Mouse (Mus musculus) myocyte (in vitro differentiated cells): ENCODE results near the gene Pcp4. TPM values are rescaled to one million over a fixed set of nuclear protein-coding genes. Genes with fewer than 3 reads are reported as not detected.

Source experiments
- H3K27me3 ChIP-seq: one replicate; pipeline ENCODE4 v1.6.1; 2011; ENCODE audit not compliant: control insufficient read depth, insufficient read depth, insufficient read length
- H3K36me3 ChIP-seq: one replicate; pipeline ENCODE4 v1.6.1; 2011; ENCODE audit not compliant: control insufficient read depth, insufficient read depth
- H3K4me2 ChIP-seq: one replicate; pipeline ENCODE4 v1.6.1; 2011; ENCODE audit warnings: low read depth, control low read depth
- H3K4me3 ChIP-seq: one replicate; pipeline ENCODE4 v1.5.1; 2011; ENCODE audit warnings: mild to moderate bottlenecking, control low read depth, moderate library complexity
- H3K79me2 ChIP-seq: one replicate; pipeline ENCODE4 v1.6.1; 2011; ENCODE audit not compliant: control insufficient read depth, insufficient read depth
- H3ac ChIP-seq: one replicate; pipeline ENCODE4 v1.6.1; 2011; ENCODE audit not compliant: control insufficient read depth, insufficient read length
- CEBPB ChIP-seq: IDR thresholded peaks from 2 replicates; pipeline ENCODE4 v1.6.1; 2011; ENCODE audit warnings: mild to moderate bottlenecking, moderate library complexity; ENCODE audit not compliant: poor library complexity, insufficient read depth, severe bottlenecking
- E2F4 ChIP-seq: IDR thresholded peaks from one replicate; pipeline ENCODE4 v1.6.1; 2011; ENCODE audit warnings: mild to moderate bottlenecking, control low read depth, moderate library complexity; ENCODE audit not compliant: insufficient read depth
- MAX ChIP-seq: IDR thresholded peaks from one replicate; pipeline ENCODE4 v1.6.1; 2011; ENCODE audit warnings: low read depth, mild to moderate bottlenecking, control low read depth
- MYOD1 ChIP-seq, 3 experiments: IDR thresholded peaks; one replicate each; pipeline ENCODE4 v1.6.1; 2011; ENCODE audit warnings: control low read depth in 2 of 3, low read depth in 2 of 3, mild to moderate bottlenecking in 2 of 3, moderate library complexity in 1 of 3; ENCODE audit not compliant: insufficient read length in 2 of 3, control insufficient read depth in 1 of 3
- MYOG ChIP-seq, 3 experiments: IDR thresholded peaks; one replicate each; pipeline ENCODE4 v1.6.1; 2011; ENCODE audit warnings: control low read depth in 2 of 3, low read depth in 2 of 3, mild to moderate bottlenecking in 2 of 3; ENCODE audit not compliant: insufficient read length in 2 of 3, control insufficient read depth in 1 of 3, insufficient read depth in 1 of 3
- POLR2A ChIP-seq: IDR thresholded peaks from one replicate; pipeline ENCODE4 v1.6.1; 2011; ENCODE audit warnings: low read depth, mild to moderate bottlenecking, control low read depth, moderate library complexity; ENCODE audit not compliant: insufficient read length
- POLR2AphosphoS2 ChIP-seq: IDR thresholded peaks from one replicate; pipeline ENCODE4 v1.6.1; 2011; ENCODE audit warnings: low read depth, control low read depth; ENCODE audit not compliant: insufficient read length
- REST ChIP-seq: IDR thresholded peaks from one replicate; pipeline ENCODE4 v1.6.1; 2011; ENCODE audit warnings: mild to moderate bottlenecking, control low read depth, moderate library complexity; ENCODE audit not compliant: insufficient read depth, insufficient read length
- SRF ChIP-seq: IDR thresholded peaks from one replicate; pipeline ENCODE4 v1.6.1; 2011; ENCODE audit warnings: low read depth; ENCODE audit not compliant: control insufficient read depth, insufficient read length
- TCF12 ChIP-seq: IDR thresholded peaks from one replicate; pipeline ENCODE4 v1.6.1; 2011; ENCODE audit warnings: mild to moderate bottlenecking, control low read depth; ENCODE audit not compliant: poor library complexity, insufficient read depth, severe bottlenecking
- TCF3 ChIP-seq: IDR thresholded peaks from one replicate; pipeline ENCODE4 v1.6.1; 2011; ENCODE audit warnings: low read depth, control low read depth; ENCODE audit not compliant: insufficient read length
- USF1 ChIP-seq: IDR thresholded peaks from one replicate; pipeline ENCODE4 v1.6.1; 2011; ENCODE audit warnings: low read depth, mild to moderate bottlenecking, control low read depth, moderate library complexity
- polyA plus RNA-seq: library from polyadenylated mRNA; unstranded; fragments of >200 nt; fragmentation: generic; extraction: Trizol; gene quantifications from one replicate; pipeline ENCODE4 v1.2.1, GENCODE M21; 2012; ENCODE audit warnings: missing spikeins

Pcp4 gene
- polyA plus RNA-seq, 1 experiment = not detected

DNA sequence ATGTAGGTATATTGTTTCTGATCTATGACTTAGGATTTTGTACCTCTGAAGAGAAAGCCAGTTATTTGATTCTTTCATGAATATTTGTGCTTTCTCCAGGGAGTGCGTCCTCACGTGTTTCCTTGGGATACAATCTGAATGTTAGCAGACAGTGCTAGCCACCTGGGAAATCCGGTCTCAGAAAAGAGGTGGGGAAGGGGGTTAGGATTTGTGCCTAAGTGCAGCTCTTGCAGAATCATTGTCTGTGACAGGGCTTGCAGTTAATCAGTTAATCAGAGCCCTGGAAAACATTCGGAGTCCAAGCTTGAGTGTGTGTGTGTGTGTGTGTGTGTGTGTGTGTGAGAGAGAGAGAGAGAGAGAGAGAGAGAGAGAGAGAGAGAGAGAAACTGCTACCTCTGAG, 605 bp downstream of the Pcp4 start:
- Histone ChIP-seq H3K27me3 (peaks cover 17% of the 10 kb centered on the region), H3ac (no peak overlapping the region), H3K36me3 (no peaks in the 10 kb centered on the region), H3K79me2 (no peaks in the 10 kb centered on the region), H3K4me2 (no peak overlapping the region), H3K4me3 (no peak overlapping the region)
- TF ChIP-seq TCF12 (no peak), SRF (no peak), TCF3 (no peak), REST (no peak), E2F4 (no peak), MAX (no peak), POLR2A (no peak), MYOD1 (IDR thresholded peaks at IDR 0.05; ENCODE audit: control insufficient read depth in 1 of 3, insufficient read length in 2 of 3, low read depth in 2 of 3) (no peak), MYOG (IDR thresholded peaks at IDR 0.05; ENCODE audit: control insufficient read depth in 1 of 3, insufficient read depth in 1 of 3, insufficient read length in 2 of 3, low read depth in 2 of 3) (no peak), POLR2AphosphoS2 (no peak), USF1 (no peak), CEBPB (no peak)

GRCm38 (mm10) chr16:96468698-96469097, 1.3 kb downstream of the Pcp4 start:
- no peaks in the 10 kb centered on the region for H3K79me2 ChIP-seq
- TF ChIP-seq POLR2A (no peak), MYOD1 (IDR thresholded peaks at IDR 0.05; ENCODE audit: control insufficient read depth in 1 of 3, insufficient read length in 2 of 3, low read depth in 2 of 3) (no peak), USF1 (no peak), MAX (no peak), REST (no peak), SRF (no peak), TCF3 (no peak), TCF12 (no peak), POLR2AphosphoS2 (no peak), CEBPB (no peak), E2F4 (no peak)
- H3ac ChIP-seq = no peak overlapping the region
- no peaks in the 10 kb centered on the region for H3K36me3 ChIP-seq
- no peak overlapping the region for H3K4me3 ChIP-seq
- H3K27me3 ChIP-seq = peaks cover 23% of the 10 kb centered on the region
- no peak overlapping the region for H3K4me2 ChIP-seq

GRCm38 (mm10) chr16:96469640-96470039, 2.2 kb downstream of the Pcp4 start:
- no peak for TF ChIP-seq CEBPB
- no peak for TF ChIP-seq TCF3
- no peak for TF ChIP-seq POLR2AphosphoS2
- TF ChIP-seq E2F4 = no peak
- no peak for TF ChIP-seq MYOD1 (IDR thresholded peaks at IDR 0.05; ENCODE audit: control insufficient read depth in 1 of 3, insufficient read length in 2 of 3, low read depth in 2 of 3)
- no peak for TF ChIP-seq USF1
- TF ChIP-seq REST = no peak
- no peak for TF ChIP-seq POLR2A
- TF ChIP-seq SRF = no peak
- no peak for TF ChIP-seq MAX
- no peak for TF ChIP-seq MYOG (IDR thresholded peaks at IDR 0.05; ENCODE audit: control insufficient read depth in 1 of 3, insufficient read depth in 1 of 3, insufficient read length in 2 of 3, low read depth in 2 of 3)
- TF ChIP-seq TCF12 = no peak
- no peaks in the 10 kb centered on the region for H3K79me2 ChIP-seq

DNA sequence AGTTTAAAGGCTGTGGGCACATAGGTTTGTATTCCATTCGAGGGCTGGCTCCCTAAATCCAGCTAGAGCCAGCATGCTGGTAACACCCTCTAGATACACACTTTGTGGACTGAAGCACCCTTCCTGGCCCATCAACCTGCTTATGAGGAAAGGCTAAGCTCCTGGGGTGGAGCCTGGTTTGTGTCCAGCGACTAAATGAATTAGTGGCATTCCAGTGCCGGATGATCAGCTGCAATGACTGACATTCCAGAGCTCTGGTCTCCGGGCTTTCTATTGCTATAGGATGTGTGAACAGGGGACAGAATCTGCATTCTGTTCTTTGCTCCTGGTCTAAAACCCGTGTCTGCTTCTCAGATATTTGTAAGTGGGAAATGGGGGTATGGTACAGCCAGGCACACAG, 5.0 kb downstream of the Pcp4 start:
- TF ChIP-seq TCF12 (no peak), POLR2A (no peak), TCF3 (no peak), MYOD1 (IDR thresholded peaks at IDR 0.05; ENCODE audit: control insufficient read depth in 1 of 3, insufficient read length in 2 of 3, low read depth in 2 of 3) (no peak), CEBPB (no peak), REST (no peak), MAX (no peak), POLR2AphosphoS2 (no peak), USF1 (no peak), SRF (no peak)
- H3K4me3 ChIP-seq = no peak overlapping the region
- no peaks in the 10 kb centered on the region for H3K79me2 ChIP-seq
- no peaks in the 10 kb centered on the region for H3K36me3 ChIP-seq
- no peak overlapping the region for H3ac ChIP-seq
- H3K4me2 ChIP-seq = no peak overlapping the region
- peaks cover 24% of the 10 kb centered on the region for H3K27me3 ChIP-seq

More at GRCm38 (mm10) chr16:96469640-96470039, 2.2 kb downstream of the Pcp4 start:
- Histone ChIP-seq H3K27me3 (peaks cover 29% of the 10 kb centered on the region), H3ac (no peak overlapping the region), H3K4me2 (no peak overlapping the region), H3K4me3 (no peak overlapping the region), H3K36me3 (no peaks in the 10 kb centered on the region)

DNA sequence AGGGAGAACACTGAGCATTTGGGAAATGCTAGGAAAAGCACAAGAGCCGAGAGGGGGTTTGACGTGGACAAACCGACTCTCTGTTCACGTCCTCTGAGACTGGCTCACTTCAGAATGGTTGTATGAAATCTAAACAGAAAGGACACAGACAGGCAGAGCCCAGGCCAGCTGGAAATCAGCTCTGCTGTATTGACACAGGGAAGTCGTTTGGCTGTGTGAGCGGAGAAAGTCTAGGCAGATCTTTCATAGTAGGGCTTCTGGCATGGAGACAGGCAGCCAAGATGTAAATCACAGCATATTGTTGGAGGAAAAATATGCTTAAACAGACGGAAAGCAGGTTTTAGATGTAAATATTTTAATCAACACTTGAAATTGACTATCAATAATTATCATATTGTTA, 5.4 kb downstream of the Pcp4 start:
- Histone ChIP-seq H3K4me3 (no peak overlapping the region), H3ac (no peak overlapping the region), H3K36me3 (no peaks in the 10 kb centered on the region), H3K4me2 (no peak overlapping the region), H3K79me2 (no peaks in the 10 kb centered on the region), H3K27me3 (peaks cover 24% of the 10 kb centered on the region)
- no peak for TF ChIP-seq CEBPB
- no peak for TF ChIP-seq POLR2A
- TF ChIP-seq MYOD1 (IDR thresholded peaks at IDR 0.05; ENCODE audit: control insufficient read depth in 1 of 3, insufficient read length in 2 of 3, low read depth in 2 of 3) = no peak
- no peak for TF ChIP-seq TCF3
- TF ChIP-seq SRF = no peak
- no peak for TF ChIP-seq MYOG (IDR thresholded peaks at IDR 0.05; ENCODE audit: control insufficient read depth in 1 of 3, insufficient read depth in 1 of 3, insufficient read length in 2 of 3, low read depth in 2 of 3)
- no peak for TF ChIP-seq USF1
- TF ChIP-seq POLR2AphosphoS2 = no peak
- TF ChIP-seq TCF12 = no peak
